Mouse (Mus musculus): ENCODE results near the gene Bcap29. TPM values are rescaled to one million over a fixed set of nuclear protein-coding genes. Genes with fewer than 3 reads are reported as not detected.
"Not testable (repeated sequence)": the region's sequence is repeated elsewhere in the genome, so short reads cannot be mapped to it uniquely, and the experiment has no call there.

Gene Bcap29
- polyA plus RNA-seq, 1 experiment from 2014 or later = 30.0 TPM

DNA sequence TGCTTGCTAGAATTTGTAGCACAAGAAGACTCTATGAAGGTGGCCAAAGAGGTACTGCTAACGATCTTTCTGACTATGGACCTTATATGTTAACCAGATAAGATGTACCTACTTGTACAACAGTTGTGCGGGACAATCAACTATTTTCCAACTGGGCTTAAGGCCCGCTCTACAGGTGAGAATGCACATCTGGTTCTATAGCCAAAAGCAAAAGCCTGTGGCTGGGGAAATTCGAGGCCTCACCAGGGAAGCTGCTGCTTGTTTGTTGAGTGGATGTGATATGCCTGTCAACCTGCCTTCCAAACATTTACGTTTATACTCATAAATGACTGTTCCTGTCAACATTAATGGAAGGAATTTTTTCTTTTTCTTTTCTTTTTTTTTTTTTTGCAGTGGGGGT lies 52.4 kb downstream of the Bcap29 start:
- no peak overlapping the region for H3K27ac ChIP-seq (ENCODE audit: low read depth, low read length)
- no peak overlapping the region for H3K4me2 ChIP-seq (ENCODE audit: low read length)
- 88% methylated on average over 5 of the region's 5 CpGs for WGBS
- no peak for ATAC-seq
- H3K4me3 ChIP-seq (ENCODE audit: low read length) = no peak overlapping the region
- no peaks in the 10 kb centered on the region for H3K9me3 ChIP-seq (ENCODE audit: control insufficient read depth, low read length)
- H3K27me3 ChIP-seq (replicated peaks; ENCODE audit: control insufficient read depth, insufficient read depth, low read length) = no peaks in the 10 kb centered on the region
- H3K4me1 ChIP-seq (ENCODE audit: control insufficient read depth, insufficient read depth, low read depth, low read length) = peaks cover 4% of the 10 kb centered on the region; the same call in 1 of the 2 replicates
- no peak overlapping the region for H3K9ac ChIP-seq (ENCODE audit: low read depth, low read length)
- no peaks in the 10 kb centered on the region for H3K36me3 ChIP-seq (ENCODE audit: control insufficient read depth, insufficient read depth, low read length)

DNA sequence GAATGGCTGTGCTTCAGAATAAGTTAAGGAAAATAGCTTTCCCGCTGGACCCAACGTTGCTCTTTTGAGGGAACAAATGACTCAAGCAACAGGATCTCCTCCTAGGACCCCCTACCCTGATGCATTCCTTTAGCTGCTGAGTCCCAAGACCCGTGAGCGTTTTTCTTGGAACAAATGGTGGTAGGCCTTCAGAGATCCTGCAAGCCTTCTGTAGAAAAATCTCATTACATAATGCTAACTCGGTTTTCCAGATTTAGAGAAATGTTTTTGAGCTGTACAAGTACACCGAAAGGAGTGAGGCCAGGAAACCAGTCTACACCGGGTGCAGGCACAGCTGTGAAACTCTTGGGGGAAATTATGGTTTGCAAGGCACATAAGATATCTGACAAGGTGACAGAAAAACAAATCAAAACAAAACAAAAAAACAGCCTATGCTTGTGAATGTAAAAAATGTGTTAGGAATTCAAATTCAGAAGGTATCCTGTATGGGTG lies 53.1 kb downstream of the Bcap29 start:
- no peaks in the 10 kb centered on the region for H3K27me3 ChIP-seq (replicated peaks; ENCODE audit: control insufficient read depth, insufficient read depth, low read length)
- peaks cover 4% of the 10 kb centered on the region; the same call in 1 of the 2 replicates for H3K4me1 ChIP-seq (ENCODE audit: control insufficient read depth, insufficient read depth, low read depth, low read length)
- no peak overlapping the region for H3K4me3 ChIP-seq (ENCODE audit: low read length)
- 36% methylated on average over 7 of the region's 7 CpGs for WGBS
- no peaks in the 10 kb centered on the region for H3K36me3 ChIP-seq (ENCODE audit: control insufficient read depth, insufficient read depth, low read length)
- no peaks in the 10 kb centered on the region for H3K9me3 ChIP-seq (ENCODE audit: control insufficient read depth, low read length)
- H3K4me2 ChIP-seq (ENCODE audit: low read length) = no peak overlapping the region
- H3K9ac ChIP-seq (ENCODE audit: low read depth, low read length) = no peak overlapping the region
- ATAC-seq = no peak
- peak overlapping the region; percentile 39; the same call in 1 of the 2 replicates for H3K27ac ChIP-seq (ENCODE audit: low read depth, low read length)

DNA sequence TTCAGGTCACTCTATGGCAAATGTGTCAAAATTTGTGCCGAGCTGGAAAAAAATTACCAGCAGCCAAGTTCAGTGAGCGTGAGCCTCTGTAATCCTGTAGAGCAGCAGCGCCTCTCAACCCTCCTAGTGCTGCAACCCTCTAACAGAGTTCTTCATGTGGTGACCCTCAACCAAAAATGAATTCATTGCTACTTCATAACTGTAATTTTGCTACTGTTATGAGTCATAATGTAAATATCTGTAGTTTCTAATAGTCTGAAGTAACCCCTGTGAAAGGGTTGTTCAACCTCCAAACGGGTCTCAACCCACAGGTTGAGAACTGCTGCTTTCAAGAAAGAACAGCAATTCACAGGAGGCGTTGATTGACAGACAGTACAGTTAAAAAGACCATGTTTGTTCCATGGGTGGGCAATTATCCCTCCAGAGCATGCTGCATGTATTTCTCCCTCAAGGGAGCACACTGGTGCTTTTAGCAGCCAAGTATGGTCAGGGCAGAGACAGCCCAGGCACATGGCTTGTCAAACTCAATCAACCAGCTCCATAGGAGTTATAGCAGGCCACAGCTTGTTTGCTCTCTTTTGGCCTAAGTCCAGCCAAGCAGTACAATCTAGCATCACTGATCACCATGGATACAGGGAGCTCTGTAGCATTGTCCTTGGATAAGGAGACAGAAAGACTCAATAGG lies 53.7 kb downstream of the Bcap29 start:
- WGBS = 70% methylated on average over 5 of the region's 5 CpGs
- Histone ChIP-seq H3K4me1 (ENCODE audit: control insufficient read depth, insufficient read depth, low read depth, low read length) (peaks cover 4% of the 10 kb centered on the region; the same call in 1 of the 2 replicates), H3K4me2 (ENCODE audit: low read length) (no peak overlapping the region), H3K27ac (ENCODE audit: low read depth, low read length) (peak overlapping the region; percentile 39; the same call in 1 of the 2 replicates), H3K9me3 (ENCODE audit: control insufficient read depth, low read length) (no peaks in the 10 kb centered on the region), H3K4me3 (ENCODE audit: low read length) (no peak overlapping the region), H3K36me3 (ENCODE audit: control insufficient read depth, insufficient read depth, low read length) (no peaks in the 10 kb centered on the region), H3K9ac (ENCODE audit: low read depth, low read length) (no peak overlapping the region), H3K27me3 (replicated peaks; ENCODE audit: control insufficient read depth, insufficient read depth, low read length) (no peaks in the 10 kb centered on the region)
- ATAC-seq = peak; percentile 99

DNA sequence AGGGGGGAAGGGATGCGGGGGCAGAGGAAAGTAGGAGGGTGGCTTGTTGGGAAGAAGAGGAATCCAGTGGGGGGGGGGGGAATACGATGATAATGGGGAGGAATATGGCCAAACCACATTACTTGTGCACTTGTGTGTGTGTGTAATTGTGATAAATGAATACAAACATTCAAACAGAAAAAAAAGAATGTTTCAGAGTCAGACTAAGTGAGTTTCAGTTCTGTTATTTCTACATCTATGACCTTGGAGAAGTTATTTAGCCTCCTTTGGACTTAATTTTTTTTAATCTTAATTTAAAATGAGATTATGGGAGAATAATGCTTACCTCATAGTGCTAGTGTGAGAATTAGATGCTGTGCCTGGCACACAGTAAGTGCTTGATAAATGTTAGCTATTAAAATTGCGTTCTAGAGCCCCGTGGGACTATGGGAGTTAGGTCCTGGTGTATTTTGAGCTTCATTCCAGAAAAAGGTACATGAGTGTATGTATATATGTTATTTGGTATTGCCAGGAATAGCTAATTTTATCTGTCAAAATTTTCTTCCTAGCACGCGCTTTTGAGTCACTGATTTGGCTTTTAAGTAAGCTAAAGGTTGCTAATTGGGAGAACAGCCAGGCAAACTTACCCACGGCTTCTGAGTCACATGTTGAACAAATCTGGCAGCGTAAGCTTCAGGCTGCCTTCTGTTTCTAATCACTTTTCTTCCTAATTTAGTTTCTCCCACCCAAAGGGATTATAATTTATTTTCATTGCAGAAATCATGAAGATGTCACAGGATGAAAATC lies 55.6 kb downstream of the Bcap29 start:
- Histone ChIP-seq H3K9ac (ENCODE audit: low read depth, low read length) (no peak overlapping the region), H3K4me2 (ENCODE audit: low read length) (no peak overlapping the region), H3K27ac (ENCODE audit: low read depth, low read length) (no peak overlapping the region), H3K27me3 (replicated peaks; ENCODE audit: control insufficient read depth, insufficient read depth, low read length) (no peaks in the 10 kb centered on the region), H3K9me3 (ENCODE audit: control insufficient read depth, low read length) (no peaks in the 10 kb centered on the region), H3K4me3 (ENCODE audit: low read length) (no peak overlapping the region), H3K4me1 (ENCODE audit: control insufficient read depth, insufficient read depth, low read depth, low read length) (peaks cover 4% of the 10 kb centered on the region; the same call in 1 of the 2 replicates), H3K36me3 (ENCODE audit: control insufficient read depth, insufficient read depth, low read length) (no peaks in the 10 kb centered on the region)
- no peak for ATAC-seq
- WGBS = 72% methylated on average over 8 of the region's 8 CpGs

DNA sequence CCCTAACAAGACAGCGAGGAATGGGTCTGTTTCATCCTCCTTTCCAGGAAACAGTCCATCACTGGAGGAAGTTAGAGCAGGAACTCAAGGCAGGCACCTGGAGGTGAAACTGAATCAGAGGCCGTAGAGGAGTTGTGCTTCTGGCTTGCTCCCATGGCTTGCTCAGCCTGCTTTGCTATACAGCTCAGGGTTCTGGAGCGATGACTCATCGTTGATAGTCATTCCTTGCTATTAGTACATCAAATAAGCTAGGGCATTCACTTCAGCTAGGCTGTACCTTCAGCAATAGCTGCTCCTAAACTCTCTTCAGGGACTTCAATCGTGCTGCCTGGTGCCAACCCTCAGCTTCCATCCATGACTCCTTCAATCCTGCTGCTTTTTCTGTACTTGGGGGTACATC lies 60.0 kb downstream of the Bcap29 start:
- 90% methylated on average over 5 of the region's 5 CpGs for WGBS
- no peaks in the 10 kb centered on the region for H3K36me3 ChIP-seq (ENCODE audit: control insufficient read depth, insufficient read depth, low read length)
- no peak overlapping the region for H3K27ac ChIP-seq (ENCODE audit: low read depth, low read length)
- H3K4me2 ChIP-seq (ENCODE audit: low read length) = no peak overlapping the region
- H3K4me3 ChIP-seq (ENCODE audit: low read length) = no peak overlapping the region
- H3K9ac ChIP-seq (ENCODE audit: low read depth, low read length) = no peak overlapping the region
- H3K27me3 ChIP-seq (replicated peaks; ENCODE audit: control insufficient read depth, insufficient read depth, low read length) = no peaks in the 10 kb centered on the region
- no peak for ATAC-seq
- no peaks in the 10 kb centered on the region for H3K9me3 ChIP-seq (ENCODE audit: control insufficient read depth, low read length)
- H3K4me1 ChIP-seq (ENCODE audit: control insufficient read depth, insufficient read depth, low read depth, low read length) = no peaks in the 10 kb centered on the region

DNA sequence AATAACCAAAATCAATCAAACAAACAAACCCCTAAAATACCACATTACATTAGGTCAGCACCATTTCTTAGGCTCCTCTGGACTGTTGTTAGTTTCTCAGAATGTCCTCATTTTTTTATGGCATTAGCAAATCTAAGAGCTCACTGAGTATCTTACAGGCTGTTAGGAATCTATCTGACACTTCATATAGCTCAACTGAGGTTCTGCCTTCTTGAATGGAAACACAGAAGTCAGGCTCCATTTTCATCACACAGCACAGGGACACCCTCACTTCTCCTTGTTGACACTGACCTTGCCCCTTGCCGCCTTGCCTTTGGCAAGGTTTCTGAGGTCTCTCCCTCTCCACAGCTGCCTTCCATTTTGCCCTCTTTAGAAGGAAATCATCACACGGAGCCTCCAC lies 64.7 kb downstream of the Bcap29 start:
- Histone ChIP-seq H3K4me3 (ENCODE audit: low read length) (no peak overlapping the region), H3K9me3 (ENCODE audit: control insufficient read depth, low read length) (no peaks in the 10 kb centered on the region), H3K4me1 (ENCODE audit: control insufficient read depth, insufficient read depth, low read depth, low read length) (no peaks in the 10 kb centered on the region), H3K4me2 (ENCODE audit: low read length) (no peak overlapping the region), H3K27ac (ENCODE audit: low read depth, low read length) (no peak overlapping the region), H3K9ac (ENCODE audit: low read depth, low read length) (no peak overlapping the region), H3K36me3 (ENCODE audit: control insufficient read depth, insufficient read depth, low read length) (no peaks in the 10 kb centered on the region), H3K27me3 (replicated peaks; ENCODE audit: control insufficient read depth, insufficient read depth, low read length) (no peaks in the 10 kb centered on the region; the same call in 1 of the 2 replicates)
- WGBS = 66% methylated on average over 2 of the region's 2 CpGs
- ATAC-seq = no peak

DNA sequence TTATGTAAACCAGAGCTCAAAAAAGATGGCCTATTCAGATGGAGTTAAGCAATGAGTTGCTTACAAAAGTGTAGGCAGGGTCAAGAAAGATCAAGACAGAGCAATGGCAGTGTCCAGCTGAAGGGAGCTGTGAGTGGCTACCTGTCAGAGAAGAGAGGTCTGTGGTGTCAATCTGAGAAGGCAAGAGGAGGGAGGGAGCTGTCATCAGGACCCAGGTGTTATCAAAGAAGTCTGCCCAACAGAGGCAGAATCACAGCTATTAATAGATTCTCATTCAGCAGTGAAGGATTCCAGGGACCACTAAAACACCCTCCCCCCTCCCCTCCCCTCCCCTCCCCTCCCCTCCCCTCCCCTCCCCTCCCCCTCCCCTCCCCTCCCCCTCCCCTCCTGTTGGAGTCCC lies 65.8 kb downstream of the Bcap29 start:
- H3K27me3 ChIP-seq (replicated peaks; ENCODE audit: control insufficient read depth, insufficient read depth, low read length) = no peaks in the 10 kb centered on the region; the same call in 1 of the 2 replicates
- H3K9me3 ChIP-seq (ENCODE audit: control insufficient read depth, low read length) = no peaks in the 10 kb centered on the region
- H3K36me3 ChIP-seq (ENCODE audit: control insufficient read depth, insufficient read depth, low read length) = no peaks in the 10 kb centered on the region
- no peak for ATAC-seq
- no peaks in the 10 kb centered on the region for H3K4me1 ChIP-seq (ENCODE audit: control insufficient read depth, insufficient read depth, low read depth, low read length)
- no peak overlapping the region for H3K4me2 ChIP-seq (ENCODE audit: low read length)
- no peak overlapping the region for H3K4me3 ChIP-seq (ENCODE audit: low read length)
- no peak overlapping the region for H3K9ac ChIP-seq (ENCODE audit: low read depth, low read length)
- no peak overlapping the region for H3K27ac ChIP-seq (ENCODE audit: low read depth, low read length)

DNA sequence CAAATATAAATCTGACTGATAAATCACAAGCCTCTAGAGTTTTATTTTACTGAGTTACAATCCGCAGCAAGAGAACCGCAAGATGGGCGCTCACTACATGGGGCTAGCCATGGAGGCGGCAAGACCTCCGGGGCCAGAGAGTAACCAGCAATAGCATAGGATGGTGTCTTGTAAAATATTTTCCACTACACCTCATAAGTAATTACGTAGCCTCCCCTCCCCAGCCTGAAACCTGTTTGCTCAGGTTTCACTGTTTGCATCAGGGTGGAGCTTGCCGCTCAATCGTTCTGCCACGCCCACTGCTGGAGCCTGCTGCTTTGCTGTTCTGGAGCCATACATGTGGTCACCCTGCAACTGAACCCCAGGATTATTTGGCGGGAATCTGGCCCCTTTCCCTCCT lies 66.9 kb downstream of the Bcap29 start:
- not testable (repeated sequence) for H3K36me3 ChIP-seq (ENCODE audit: control insufficient read depth, insufficient read depth, low read length); H3K27me3 ChIP-seq (replicated peaks; ENCODE audit: control insufficient read depth, insufficient read depth, low read length); H3K9ac ChIP-seq (ENCODE audit: low read depth, low read length); H3K9me3 ChIP-seq (ENCODE audit: control insufficient read depth, low read length); H3K27ac ChIP-seq (ENCODE audit: low read depth, low read length); ATAC-seq; H3K4me1 ChIP-seq (ENCODE audit: control insufficient read depth, insufficient read depth, low read depth, low read length)
- peak overlapping the region; percentile 28 for H3K4me3 ChIP-seq (ENCODE audit: low read length)
- 28% methylated on average over 10 of the region's 10 CpGs for WGBS
- peak overlapping the region; percentile 49 for H3K4me2 ChIP-seq (ENCODE audit: low read length)

DNA sequence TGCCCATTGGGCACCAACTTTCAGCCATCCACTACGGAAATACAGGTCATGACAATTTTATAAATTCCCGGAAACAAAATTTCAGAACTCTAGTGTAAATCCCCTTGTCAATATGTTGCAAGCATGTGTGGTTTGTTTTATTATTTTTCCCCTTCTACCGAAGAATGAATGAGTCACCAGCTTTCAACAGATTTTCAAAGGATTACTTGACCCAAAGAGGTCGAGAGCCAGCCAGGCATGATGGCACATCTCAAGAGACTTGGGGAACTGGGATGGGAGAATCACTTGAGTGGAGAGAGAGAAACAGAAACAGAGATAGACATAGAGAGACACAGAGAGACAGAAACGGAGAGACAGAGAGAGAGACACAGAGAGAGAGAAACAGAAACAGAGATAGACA lies 73.7 kb downstream of the Bcap29 start:
- ATAC-seq = no peak
- H3K4me3 ChIP-seq (ENCODE audit: low read length) = no peak overlapping the region
- H3K27ac ChIP-seq (ENCODE audit: low read depth, low read length) = no peak overlapping the region
- peaks cover 30% of the 10 kb centered on the region for H3K27me3 ChIP-seq (replicated peaks; ENCODE audit: control insufficient read depth, insufficient read depth, low read length)
- no peak overlapping the region for H3K4me2 ChIP-seq (ENCODE audit: low read length)
- WGBS = 78% methylated on average over 5 of the region's 5 CpGs
- no peaks in the 10 kb centered on the region for H3K36me3 ChIP-seq (ENCODE audit: control insufficient read depth, insufficient read depth, low read length)
- no peak overlapping the region for H3K9ac ChIP-seq (ENCODE audit: low read depth, low read length)
- peaks cover 9% of the 10 kb centered on the region for H3K4me1 ChIP-seq (ENCODE audit: control insufficient read depth, insufficient read depth, low read depth, low read length)
- H3K9me3 ChIP-seq (ENCODE audit: control insufficient read depth, low read length) = no peaks in the 10 kb centered on the region

Data from hindbrain, embryonic 16.5 days (tissue).